ENCODE assay signal across 8 mouse cellular contexts in genomic region chr11:97399958-97400710, GRCm38 (mm10). TPM values are rescaled to one million over a fixed set of nuclear protein-coding genes. Genes with fewer than 3 reads are reported as not detected.
A peak's percentile ranks its signal among the peaks of the same experiment; 100 is the strongest.
DNase-seq lines count a peak whose midpoint lies in the region; ATAC-seq lines count a peak whose summit lies in the region.

No protein-coding gene starts in this region.

- H3K4me3 ChIP-seq in hindbrain, embryonic 11.5 days (ENCODE audit: low read depth, low read length) = 0 out of 2 replicates have a peak overlapping the region, but pooled peaks have one; percentile 6

- 0 out of 2 replicates have a peak overlapping the region, but pooled peaks have one; percentile 24 for H3K27ac ChIP-seq in hindbrain, embryonic 11.5 days (ENCODE audit: low read depth, low read length)

- H3K4me2 ChIP-seq in hindbrain, embryonic 11.5 days (replicated peaks; ENCODE audit: low read depth, low read length) = peak overlapping the region; percentile 52

- ATAC-seq in hindbrain, embryonic 11.5 days (ENCODE audit: low FRiP score) = peak; percentile 61

- no peak overlapping the region for H3K9ac ChIP-seq in hindbrain, embryonic 11.5 days (ENCODE audit: low read depth, low read length)

- no peaks in the 10 kb centered on the region for H3K36me3 ChIP-seq in hindbrain, embryonic 11.5 days (ENCODE audit: control insufficient read depth, insufficient read depth, low read length)

- H3K27me3 ChIP-seq in hindbrain, embryonic 11.5 days (ENCODE audit: control insufficient read depth, insufficient read depth, low read length) = 0 out of 2 replicates have a peak, but pooled peaks cover under 1% of the 10 kb centered on the region

- WGBS in hindbrain, embryonic 11.5 days = 4% methylated on average over 23 of the region's 23 CpGs

- peak; percentile 90 for DNase-seq in NIH3T3 (ENCODE audit: low read depth)
- peak; percentile 90 for DNase-seq in cerebellum, adult 9-10 months
- peak; percentile 74 to 88 for DNase-seq in frontal cortex, adult 2 months (ENCODE audit: extremely low spot score in 1 of 2, low spot score in 1 of 2)
- peak; percentile 90 for DNase-seq in hindbrain, embryonic 11.5 days (ENCODE audit: low spot score)
- DNase-seq in layer of hippocampus, postnatal 14 days (ENCODE audit: low spot score in 2 of 2) = peak; percentile 79 to 84
- peak; percentile 93 for DNase-seq in lung, postnatal 10 days
- peak; percentile 84 for DNase-seq in ovary, postnatal 36 days (ENCODE audit: low spot score)
- peak; percentile 88 for DNase-seq in thymus, postnatal 14 days

- peaks cover 6% of the 10 kb centered on the region for H3K4me1 ChIP-seq in hindbrain, embryonic 11.5 days (replicated peaks; ENCODE audit: control insufficient read depth, insufficient read depth, low read length)

- no peaks in the 10 kb centered on the region for H3K9me3 ChIP-seq in hindbrain, embryonic 11.5 days (ENCODE audit: control insufficient read depth, low read length)

RNA-seq across cellular contexts. Expression of gene Arhgap23, which starts 15.2 kb away (rescaled TPM):
- 53.4 and 64.2 TPM in 2 replicates for polyA plus RNA-seq in frontal cortex, adult 2 months (2012; rRNA removed)
- polyA plus RNA-seq in hindbrain, embryonic 11.5 days (2014; fragmentation: Nextera tagmentation; extraction: Ambion mirVana) = 3.5 TPM in 2 replicates
- total RNA-seq in layer of hippocampus, postnatal 14 days (2021) = 10 to 100 TPM; 66.7 to 70.0 TPM

RNA-seq across cellular contexts. Expression of gene Socs7, which starts 37.8 kb away (rescaled TPM):
- 43.3 and 44.9 TPM in 2 replicates for polyA plus RNA-seq in frontal cortex, adult 2 months (2012; rRNA removed)
- polyA plus RNA-seq in hindbrain, embryonic 11.5 days (2014; fragmentation: Nextera tagmentation; extraction: Ambion mirVana) = 3.6 and 3.8 TPM in 2 replicates
- total RNA-seq in layer of hippocampus, postnatal 14 days (2021) = 10 to 100 TPM; 75.2 to 77.8 TPM

RNA-seq across cellular contexts. Expression of gene Gpr179, which starts 48.3 kb away (rescaled TPM):
- polyA plus RNA-seq in frontal cortex, adult 2 months (2012; rRNA removed) = 0.40 and 0.66 TPM in 2 replicates
- polyA plus RNA-seq in hindbrain, embryonic 11.5 days (2014; fragmentation: Nextera tagmentation; extraction: Ambion mirVana) = 0.46 TPM in 1 of 2 replicates, not detected in the other
- total RNA-seq in layer of hippocampus, postnatal 14 days (2021) = under 1 TPM; 0.21 to 0.24 TPM

Comparison
In these comparisons a context has a peak if more than half of its experiments do, and no peak if none do; other contexts are left out.
1. Peak in every context shown above with its lines: DNase-seq, ATAC-seq, H3K4me3 ChIP-seq and H3K27ac ChIP-seq.
2. RNA of gene Arhgap23, which starts 15.2 kb away (polyA plus RNA-seq): 53.4 to 64.2 TPM in frontal cortex, adult 2 months; 3.5 TPM in hindbrain, embryonic 11.5 days; every median in the first group is over 10 times any median in the second.